Mouse (Mus musculus) kidney, adult 9 months (tissue): ENCODE measurements around the gene Styk1.

Experiments used
- DNase-seq: peaks from one replicate; pipeline ENCODE4 v3.0.0; 2022

Styk1 gene

GRCm38 (mm10) chr6:131367101-131367500 is 13.7 kb upstream of the Styk1 start:
- DNase-seq = peak; percentile 64

- no peak for DNase-seq
Measured at GRCm38 (mm10) chr6:131364353-131364752, 11.0 kb upstream of the Styk1 start.

GRCm38 (mm10) chr6:131362987-131363765 is 9.8 kb upstream of the Styk1 start:
- no peak for DNase-seq

- no peak for DNase-seq
Measured at GRCm38 (mm10) chr6:131360693-131361092, 7.3 kb upstream of the Styk1 start.

- no peak for DNase-seq
Measured at GRCm38 (mm10) chr6:131359543-131359942, 6.1 kb upstream of the Styk1 start.

- no peak for DNase-seq
Measured at GRCm38 (mm10) chr6:131354913-131355312, 1.5 kb upstream of the Styk1 start.

- no peak for DNase-seq
Measured at GRCm38 (mm10) chr6:131347026-131347425, 6.4 kb downstream of the Styk1 start.

- DNase-seq = no peak
Measured at GRCm38 (mm10) chr6:131344346-131344745, 9.1 kb downstream of the Styk1 start.

- DNase-seq = no peak
Measured at GRCm38 (mm10) chr6:131340082-131340481, 13.3 kb downstream of the Styk1 start.

GRCm38 (mm10) chr6:131339309-131339708 is 14.1 kb downstream of the Styk1 start:
- DNase-seq = no peak

GRCm38 (mm10) chr6:131338787-131339186 is 14.6 kb downstream of the Styk1 start:
- no peak for DNase-seq

GRCm38 (mm10) chr6:131327076-131327475 is 26.3 kb downstream of the Styk1 start:
- no peak for DNase-seq

GRCm38 (mm10) chr6:131321854-131322639 is 31.4 kb downstream of the Styk1 start:
- DNase-seq = no peak

GRCm38 (mm10) chr6:131316155-131317101 is 37.0 kb downstream of the Styk1 start:
- DNase-seq = no peak

GRCm38 (mm10) chr6:131308031-131308430 is 45.4 kb downstream of the Styk1 start:
- no peak for DNase-seq

GRCm38 (mm10) chr6:131304776-131305175 is 48.6 kb downstream of the Styk1 start:
- no peak for DNase-seq

GRCm38 (mm10) chr6:131298531-131298930 is 54.9 kb downstream of the Styk1 start:
- no peak for DNase-seq

- no peak for DNase-seq
Measured at GRCm38 (mm10) chr6:131294435-131295112, 58.8 kb downstream of the Styk1 start.

GRCm38 (mm10) chr6:131293916-131294315 is 59.5 kb downstream of the Styk1 start:
- no peak for DNase-seq

- DNase-seq = peak; percentile 78
Measured at GRCm38 (mm10) chr6:131292991-131293788, 60.2 kb downstream of the Styk1 start, which contains the start of gene Magohb. TSS of gene Magohb (minus strand) at chr6:131293244.

GRCm38 (mm10) chr6:131292276-131292990 is 61.0 kb downstream of the Styk1 start:
- DNase-seq = no peak
